Mouse (Mus musculus): Measurements from ENCODE around the gene Nccrp1. TPM values are rescaled to one million over a fixed set of nuclear protein-coding genes. Genes with fewer than 3 reads are reported as not detected.
"Not testable (repeated sequence)": the region's sequence is repeated elsewhere in the genome, so short reads cannot be mapped to it uniquely, and the experiment has no call there.

The Nccrp1 gene
- polyA plus RNA-seq, 1 experiment, result 0.28 TPM

- peak overlapping the region; percentile 59 for H3K4me3 ChIP-seq (replicated peaks)
- TF ChIP-seq GATA1 (IDR thresholded peaks at IDR 0.05; ENCODE audit: borderline replicate concordance, low read length), result no peak
- TF ChIP-seq FLI1 (IDR thresholded peaks at IDR 0.05; ENCODE audit: low read length), result no peak
- H3K27me3 ChIP-seq (replicated peaks), result peaks cover 3% of the 10 kb centered on the region
- H3K4me1 ChIP-seq, result peaks cover 63% of the 10 kb centered on the region
- peaks cover 6% of the 10 kb centered on the region for H3K9me3 ChIP-seq
- H3K36me3 ChIP-seq (replicated peaks; ENCODE audit: low read length), result peaks cover 38% of the 10 kb centered on the region
Measured at GRCm38 (mm10) chr7:28557708-28558107, 10.7 kb upstream of the Nccrp1 start.

- Histone ChIP-seq H3K4me1 (peaks cover 56% of the 10 kb centered on the region), H3K27me3 (replicated peaks) (peaks cover 3% of the 10 kb centered on the region), H3K9me3 (peaks cover 12% of the 10 kb centered on the region), H3K4me3 (replicated peaks) (no peak overlapping the region), H3K36me3 (replicated peaks; ENCODE audit: low read length) (peaks cover 32% of the 10 kb centered on the region)
- TF ChIP-seq FLI1 (IDR thresholded peaks at IDR 0.05; ENCODE audit: low read length) (no peak), GATA1 (IDR thresholded peaks at IDR 0.05; ENCODE audit: borderline replicate concordance, low read length) (no peak)
Measured at GRCm38 (mm10) chr7:28557069-28557468, 10.0 kb upstream of the Nccrp1 start.

GRCm38 (mm10) chr7:28555939-28556535 is 9.0 kb upstream of the Nccrp1 start:
- Histone ChIP-seq H3K4me3 (replicated peaks) (no peak overlapping the region), H3K4me1 (peaks cover 51% of the 10 kb centered on the region), H3K9me3 (peaks cover 12% of the 10 kb centered on the region), H3K27me3 (replicated peaks) (peaks cover 3% of the 10 kb centered on the region), H3K36me3 (replicated peaks; ENCODE audit: low read length) (peaks cover 26% of the 10 kb centered on the region)
- TF ChIP-seq FLI1 (IDR thresholded peaks at IDR 0.05; ENCODE audit: low read length), result no peak
- TF ChIP-seq GATA1 (IDR thresholded peaks at IDR 0.05; ENCODE audit: borderline replicate concordance, low read length), result no peak

- peaks cover 12% of the 10 kb centered on the region for H3K9me3 ChIP-seq
- TF ChIP-seq FLI1 (IDR thresholded peaks at IDR 0.05; ENCODE audit: low read length) (no peak), GATA1 (IDR thresholded peaks at IDR 0.05; ENCODE audit: borderline replicate concordance, low read length) (no peak)
- H3K4me1 ChIP-seq, result peaks cover 44% of the 10 kb centered on the region
Measured at GRCm38 (mm10) chr7:28553076-28553475, 6.0 kb upstream of the Nccrp1 start.

GRCm38 (mm10) chr7:28547628-28548027 is 574 bp upstream of the Nccrp1 start:
- TF ChIP-seq GATA1 (IDR thresholded peaks at IDR 0.05; ENCODE audit: borderline replicate concordance, low read length) (no peak), FLI1 (IDR thresholded peaks at IDR 0.05; ENCODE audit: low read length) (no peak; the same call in 1 of the 2 replicates)
- Histone ChIP-seq H3K4me3 (replicated peaks) (peak overlapping the region; percentile 84), H3K4me1 (peaks cover 48% of the 10 kb centered on the region), H3K9me3 (peaks cover 6% of the 10 kb centered on the region), H3K36me3 (replicated peaks; ENCODE audit: low read length) (no peaks in the 10 kb centered on the region), H3K27me3 (replicated peaks) (peaks cover 38% of the 10 kb centered on the region)

More at GRCm38 (mm10) chr7:28553076-28553475, 6.0 kb upstream of the Nccrp1 start:
- H3K4me3 ChIP-seq (replicated peaks), result no peak overlapping the region
- H3K27me3 ChIP-seq (replicated peaks), result peaks cover 3% of the 10 kb centered on the region
- no peaks in the 10 kb centered on the region for H3K36me3 ChIP-seq (replicated peaks; ENCODE audit: low read length)

- Histone ChIP-seq H3K27me3 (replicated peaks) (peaks cover 42% of the 10 kb centered on the region), H3K36me3 (replicated peaks; ENCODE audit: low read length) (no peaks in the 10 kb centered on the region), H3K4me3 (replicated peaks) (peak overlapping the region; percentile 84), H3K4me1 (peaks cover 48% of the 10 kb centered on the region), H3K9me3 (no peaks in the 10 kb centered on the region)
- TF ChIP-seq FLI1 (IDR thresholded peaks at IDR 0.05; ENCODE audit: low read length), result no peak
- no peak for TF ChIP-seq GATA1 (IDR thresholded peaks at IDR 0.05; ENCODE audit: borderline replicate concordance, low read length)
Measured at GRCm38 (mm10) chr7:28546649-28547048, 405 bp downstream of the Nccrp1 start.

- Histone ChIP-seq H3K4me1 (peaks cover 48% of the 10 kb centered on the region), H3K36me3 (replicated peaks; ENCODE audit: low read length) (no peaks in the 10 kb centered on the region), H3K4me3 (replicated peaks) (no peak overlapping the region), H3K27me3 (replicated peaks) (peaks cover 43% of the 10 kb centered on the region), H3K9me3 (0 out of 2 replicates have a peak, but pooled peaks cover 2% of the 10 kb centered on the region)
- TF ChIP-seq GATA1 (IDR thresholded peaks at IDR 0.05; ENCODE audit: borderline replicate concordance, low read length) (no peak), FLI1 (IDR thresholded peaks at IDR 0.05; ENCODE audit: low read length) (no peak)
Measured at GRCm38 (mm10) chr7:28545891-28546210, 1.2 kb downstream of the Nccrp1 start.

- TF ChIP-seq GATA1 (IDR thresholded peaks at IDR 0.05; ENCODE audit: borderline replicate concordance, low read length), result no peak
- TF ChIP-seq FLI1 (IDR thresholded peaks at IDR 0.05; ENCODE audit: low read length), result no peak
- peaks cover 5% of the 10 kb centered on the region; the same call in 1 of the 2 replicates for H3K9me3 ChIP-seq
- H3K4me1 ChIP-seq, result peaks cover 48% of the 10 kb centered on the region
- no peaks in the 10 kb centered on the region for H3K36me3 ChIP-seq (replicated peaks; ENCODE audit: low read length)
- peaks cover 46% of the 10 kb centered on the region for H3K27me3 ChIP-seq (replicated peaks)
- H3K4me3 ChIP-seq (replicated peaks), result peak overlapping the region; percentile 56
Measured at GRCm38 (mm10) chr7:28545048-28545890, 1.8 kb downstream of the Nccrp1 start.

- Histone ChIP-seq H3K4me3 (replicated peaks) (no peak overlapping the region), H3K4me1 (peaks cover 41% of the 10 kb centered on the region), H3K36me3 (replicated peaks; ENCODE audit: low read length) (no peaks in the 10 kb centered on the region), H3K9me3 (peaks cover 7% of the 10 kb centered on the region), H3K27me3 (replicated peaks) (peaks cover 46% of the 10 kb centered on the region)
- TF ChIP-seq GATA1 (IDR thresholded peaks at IDR 0.05; ENCODE audit: borderline replicate concordance, low read length) (no peak), FLI1 (IDR thresholded peaks at IDR 0.05; ENCODE audit: low read length) (no peak)
Measured at GRCm38 (mm10) chr7:28544051-28544601, 2.9 kb downstream of the Nccrp1 start.

GRCm38 (mm10) chr7:28540526-28540925 is 6.5 kb downstream of the Nccrp1 start, which contains the start of gene Sycn:
TSS of gene Sycn (plus strand) at chr7:28540885.
- peaks cover 31% of the 10 kb centered on the region for H3K27me3 ChIP-seq (replicated peaks)
- H3K4me3 ChIP-seq (replicated peaks), result peak within 1 kb of the TSS; percentile 28
- TF ChIP-seq GATA1 (IDR thresholded peaks at IDR 0.05; ENCODE audit: borderline replicate concordance, low read length), result no peak
- TF ChIP-seq FLI1 (IDR thresholded peaks at IDR 0.05; ENCODE audit: low read length), result no peak
- H3K36me3 ChIP-seq (replicated peaks; ENCODE audit: low read length), result no peaks in the 10 kb centered on the region
- H3K4me1 ChIP-seq, result peaks cover 10% of the 10 kb centered on the region
- peaks cover 18% of the 10 kb centered on the region for H3K9me3 ChIP-seq

- not testable (repeated sequence) for H3K36me3 ChIP-seq (replicated peaks; ENCODE audit: low read length); H3K4me3 ChIP-seq (replicated peaks); H3K4me1 ChIP-seq
- Histone ChIP-seq H3K9me3 (peaks cover 18% of the 10 kb centered on the region), H3K27me3 (replicated peaks) (peaks cover 20% of the 10 kb centered on the region)
Measured at GRCm38 (mm10) chr7:28538886-28539285, 8.2 kb downstream of the Nccrp1 start.

Measured in megakaryocyte, embryonic 14.5 days (primary cell).